Mouse (Mus musculus): ENCODE measurements around the gene Adamts6. TPM values are rescaled to one million over a fixed set of nuclear protein-coding genes. Genes with fewer than 3 reads are reported as not detected.

Gene Adamts6
- polyA plus RNA-seq, 1 experiment from 2014 or later: 0.32 TPM

GRCm38 (mm10) chr13:104447470-104447869, 159.8 kb downstream of the Adamts6 start:
- Histone ChIP-seq H3K27ac (ENCODE audit: low read depth) (no peak overlapping the region), H3K9me3 (ENCODE audit: low read length) (no peaks in the 10 kb centered on the region), H3K9ac (replicated peaks) (no peak overlapping the region), H3K4me1 (ENCODE audit: insufficient read depth) (no peaks in the 10 kb centered on the region), H3K4me2 (ENCODE audit: low read depth, low read length) (no peak overlapping the region), H3K27me3 (ENCODE audit: insufficient read depth, low read length) (no peaks in the 10 kb centered on the region), H3K4me3 (ENCODE audit: low read depth, low read length) (no peak overlapping the region), H3K36me3 (replicated peaks; ENCODE audit: insufficient read depth, low read length) (no peaks in the 10 kb centered on the region)
- TF ChIP-seq EP300 (IDR thresholded peaks at IDR 0.05; ENCODE audit: low read depth): no peak
- ATAC-seq: no peak
- DNase-seq: no peak

- ATAC-seq (no peak), DNase-seq (no peak)
- Histone ChIP-seq H3K4me2 (ENCODE audit: low read depth, low read length) (no peak overlapping the region), H3K4me3 (ENCODE audit: low read depth, low read length) (no peak overlapping the region), H3K4me1 (ENCODE audit: insufficient read depth) (no peaks in the 10 kb centered on the region), H3K9ac (replicated peaks) (no peak overlapping the region), H3K9me3 (ENCODE audit: low read length) (no peaks in the 10 kb centered on the region), H3K27me3 (ENCODE audit: insufficient read depth, low read length) (no peaks in the 10 kb centered on the region), H3K27ac (ENCODE audit: low read depth) (no peak overlapping the region), H3K36me3 (replicated peaks; ENCODE audit: insufficient read depth, low read length) (peaks cover 3% of the 10 kb centered on the region; the same call in 1 of the 2 replicates)
- 64% methylated on average over 1 of the region's 1 CpGs for WGBS (ENCODE audit: insufficient replicate concordance)
- TF ChIP-seq EP300 (IDR thresholded peaks at IDR 0.05; ENCODE audit: low read depth): no peak
- TF ChIP-seq CTCF (IDR thresholded peaks at IDR 0.05; ENCODE audit: low read depth): no peak
These were observed 160.7 kb downstream of the Adamts6 start for GRCm38 (mm10) chr13:104448349-104448748.

- Histone ChIP-seq H3K4me3 (ENCODE audit: low read depth, low read length) (no peak overlapping the region), H3K36me3 (replicated peaks; ENCODE audit: insufficient read depth, low read length) (peaks cover 4% of the 10 kb centered on the region; the same call in 1 of the 2 replicates), H3K9me3 (ENCODE audit: low read length) (no peaks in the 10 kb centered on the region), H3K27me3 (ENCODE audit: insufficient read depth, low read length) (no peaks in the 10 kb centered on the region), H3K9ac (replicated peaks) (no peak overlapping the region), H3K27ac (ENCODE audit: low read depth) (no peak overlapping the region), H3K4me1 (ENCODE audit: insufficient read depth) (no peaks in the 10 kb centered on the region), H3K4me2 (ENCODE audit: low read depth, low read length) (no peak overlapping the region)
- DNase-seq (no peak), ATAC-seq (no peak)
- WGBS (ENCODE audit: insufficient replicate concordance): 78% methylated on average over 1 of the region's 1 CpGs
- TF ChIP-seq CTCF (IDR thresholded peaks at IDR 0.05; ENCODE audit: low read depth): no peak
- no peak for TF ChIP-seq EP300 (IDR thresholded peaks at IDR 0.05; ENCODE audit: low read depth)
These were observed 165.8 kb downstream of the Adamts6 start for GRCm38 (mm10) chr13:104453271-104453974.

GRCm38 (mm10) chr13:104460287-104460686, 172.7 kb downstream of the Adamts6 start:
- H3K4me2 ChIP-seq (ENCODE audit: low read depth, low read length): no peak overlapping the region
- no peak for DNase-seq
- H3K36me3 ChIP-seq (replicated peaks; ENCODE audit: insufficient read depth, low read length): no peaks in the 10 kb centered on the region
- no peak for ATAC-seq
- H3K27ac ChIP-seq (ENCODE audit: low read depth): no peak overlapping the region
- no peak overlapping the region for H3K4me3 ChIP-seq (ENCODE audit: low read depth, low read length)
- H3K27me3 ChIP-seq (ENCODE audit: insufficient read depth, low read length): no peaks in the 10 kb centered on the region
- H3K9me3 ChIP-seq (ENCODE audit: low read length): no peaks in the 10 kb centered on the region
- no peak overlapping the region for H3K9ac ChIP-seq (replicated peaks)
- no peaks in the 10 kb centered on the region for H3K4me1 ChIP-seq (ENCODE audit: insufficient read depth)
- WGBS (ENCODE audit: insufficient replicate concordance): 81% methylated on average over 1 of the region's 1 CpGs
- TF ChIP-seq EP300 (IDR thresholded peaks at IDR 0.05; ENCODE audit: low read depth) (no peak), CTCF (IDR thresholded peaks at IDR 0.05; ENCODE audit: low read depth) (no peak)

GRCm38 (mm10) chr13:104468061-104468460, 180.4 kb downstream of the Adamts6 start:
- H3K9ac ChIP-seq (replicated peaks): no peak overlapping the region
- H3K27me3 ChIP-seq (ENCODE audit: insufficient read depth, low read length): no peaks in the 10 kb centered on the region
- no peak overlapping the region for H3K4me3 ChIP-seq (ENCODE audit: low read depth, low read length)
- TF ChIP-seq CTCF (IDR thresholded peaks at IDR 0.05; ENCODE audit: low read depth) (no peak), EP300 (IDR thresholded peaks at IDR 0.05; ENCODE audit: low read depth) (no peak)
- no peaks in the 10 kb centered on the region for H3K9me3 ChIP-seq (ENCODE audit: low read length)
- no peak for ATAC-seq
- WGBS (ENCODE audit: insufficient replicate concordance): 58% methylated on average over 1 of the region's 1 CpGs
- peaks cover 3% of the 10 kb centered on the region; the same call in 1 of the 2 replicates for H3K36me3 ChIP-seq (replicated peaks; ENCODE audit: insufficient read depth, low read length)
- DNase-seq: no peak
- H3K4me2 ChIP-seq (ENCODE audit: low read depth, low read length): no peak overlapping the region
- H3K4me1 ChIP-seq (ENCODE audit: insufficient read depth): no peaks in the 10 kb centered on the region
- H3K27ac ChIP-seq (ENCODE audit: low read depth): no peak overlapping the region

- Histone ChIP-seq H3K36me3 (replicated peaks; ENCODE audit: insufficient read depth, low read length) (no peaks in the 10 kb centered on the region), H3K4me1 (ENCODE audit: insufficient read depth) (no peaks in the 10 kb centered on the region), H3K4me3 (ENCODE audit: low read depth, low read length) (no peak overlapping the region), H3K9me3 (ENCODE audit: low read length) (no peaks in the 10 kb centered on the region), H3K27ac (ENCODE audit: low read depth) (no peak overlapping the region), H3K9ac (replicated peaks) (no peak overlapping the region), H3K27me3 (ENCODE audit: insufficient read depth, low read length) (no peaks in the 10 kb centered on the region), H3K4me2 (ENCODE audit: low read depth, low read length) (no peak overlapping the region)
- no peak for ATAC-seq
- DNase-seq: no peak
- TF ChIP-seq CTCF (IDR thresholded peaks at IDR 0.05; ENCODE audit: low read depth) (no peak), EP300 (IDR thresholded peaks at IDR 0.05; ENCODE audit: low read depth) (no peak)
- WGBS (ENCODE audit: insufficient replicate concordance): 76% methylated on average over 9 of the region's 9 CpGs
These were observed 188.8 kb downstream of the Adamts6 start for GRCm38 (mm10) chr13:104476285-104476956.
